Mouse (Mus musculus) thymus, adult 2 months (tissue): ENCODE measurements around the gene Dntt.

Experiments used
- CTCF ChIP-seq: fragments of 200-500 bp; IDR thresholded peaks from 2 replicates; pipeline ENCODE4 v1.5.1; 2012; ENCODE audit warnings: mild to moderate bottlenecking, control low read depth, low read length, moderate library complexity, borderline replicate concordance; ENCODE audit not compliant: control insufficient read depth, poor library complexity, insufficient read depth; ENCODE audit errors: extremely low read depth
- POLR2A ChIP-seq: fragments of 200-500 bp; IDR thresholded peaks from 2 replicates; pipeline ENCODE4 v1.6.1; 2012; ENCODE audit warnings: mild to moderate bottlenecking, low read length, control low read depth, moderate library complexity; ENCODE audit not compliant: control insufficient read depth, poor library complexity, insufficient read depth; ENCODE audit errors: extremely low read depth

GRCm38 (mm10) chr19:40999569-40999968 lies 29.5 kb upstream of the Dntt start:
- TF ChIP-seq CTCF (no peak), POLR2A (no peak)
